Mouse (Mus musculus): ENCODE data around the gene Sod1. TPM values are rescaled to one million over a fixed set of nuclear protein-coding genes. Genes with fewer than 3 reads are reported as not detected.

The Sod1 gene
- polyA plus RNA-seq, 1 experiment from 2014 or later = 965 TPM

- Histone ChIP-seq H3K27ac (ENCODE audit: low read length) (no peak overlapping the region), H3K4me1 (ENCODE audit: control insufficient read depth, low read depth, low read length) (peaks cover 11% of the 10 kb centered on the region), H3K9me3 (replicated peaks; ENCODE audit: control insufficient read depth, low read length) (no peaks in the 10 kb centered on the region), H3K27me3 (ENCODE audit: control insufficient read depth, insufficient read depth, low read depth, low read length) (no peaks in the 10 kb centered on the region), H3K9ac (ENCODE audit: low read depth, low read length) (no peak overlapping the region), H3K36me3 (ENCODE audit: control insufficient read depth, insufficient read depth) (peaks cover 35% of the 10 kb centered on the region), H3K4me3 (ENCODE audit: low read depth, low read length) (no peak overlapping the region), H3K4me2 (ENCODE audit: low read depth, low read length) (no peak overlapping the region)
- WGBS (ENCODE audit: insufficient replicate concordance) = 79% methylated on average over 5 of the region's 5 CpGs
- ATAC-seq (ENCODE audit: low read depth) = no peak
These were observed 39.1 kb downstream of the Sod1 start for GRCm38 (mm10) chr16:90259623-90260022.

DNA sequence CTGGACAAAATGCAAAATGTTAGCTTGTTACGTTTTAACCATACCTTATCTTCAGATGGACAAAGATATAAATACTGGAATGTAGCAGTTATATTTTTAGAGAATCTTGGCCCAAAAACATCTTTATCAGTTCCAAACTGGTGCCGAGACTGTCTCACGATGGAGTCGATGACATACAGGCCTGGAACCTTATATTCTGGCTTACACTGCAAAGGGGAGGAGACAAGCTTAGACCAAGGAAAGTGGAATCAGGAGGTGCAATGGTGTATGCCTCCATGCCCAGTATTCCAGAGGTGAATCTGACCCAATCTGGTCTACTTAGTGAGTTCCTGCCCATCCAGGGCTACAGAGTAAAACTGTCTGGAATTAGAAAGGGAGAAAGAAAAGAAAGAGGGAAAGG, 39.5 kb downstream of the Sod1 start:
- no peaks in the 10 kb centered on the region for H3K27me3 ChIP-seq (ENCODE audit: control insufficient read depth, insufficient read depth, low read depth, low read length)
- peaks cover 35% of the 10 kb centered on the region for H3K36me3 ChIP-seq (ENCODE audit: control insufficient read depth, insufficient read depth)
- no peaks in the 10 kb centered on the region for H3K9me3 ChIP-seq (replicated peaks; ENCODE audit: control insufficient read depth, low read length)
- H3K4me2 ChIP-seq (ENCODE audit: low read depth, low read length) = no peak overlapping the region
- no peak for ATAC-seq (ENCODE audit: low read depth)
- H3K27ac ChIP-seq (ENCODE audit: low read length) = no peak overlapping the region
- peaks cover 15% of the 10 kb centered on the region for H3K4me1 ChIP-seq (ENCODE audit: control insufficient read depth, low read depth, low read length)
- no peak overlapping the region for H3K9ac ChIP-seq (ENCODE audit: low read depth, low read length)
- H3K4me3 ChIP-seq (ENCODE audit: low read depth, low read length) = no peak overlapping the region
- WGBS (ENCODE audit: insufficient replicate concordance) = 70% methylated on average over 4 of the region's 4 CpGs

DNA sequence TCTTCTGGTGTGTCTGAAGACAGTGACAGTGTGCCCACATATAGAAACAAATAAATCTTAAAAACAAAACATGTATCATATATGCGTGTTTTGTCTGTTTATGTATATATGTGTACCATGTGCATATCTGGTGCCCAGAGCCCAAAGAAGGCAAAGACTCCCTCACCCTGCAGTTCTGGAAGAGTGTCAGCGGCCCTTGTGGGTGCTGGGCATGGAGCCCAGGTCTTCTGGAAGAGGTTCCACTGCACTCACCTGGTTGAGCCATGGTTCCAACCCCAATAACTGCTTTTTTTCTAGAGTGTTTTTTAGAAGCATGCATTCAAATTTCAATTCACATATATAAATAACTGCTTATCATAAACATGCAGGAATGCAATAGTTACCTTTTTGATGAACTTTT, 41.2 kb downstream of the Sod1 start:
- WGBS (ENCODE audit: insufficient replicate concordance) = 91% methylated on average over 2 of the region's 2 CpGs
- H3K9me3 ChIP-seq (replicated peaks; ENCODE audit: control insufficient read depth, low read length) = no peaks in the 10 kb centered on the region
- H3K27ac ChIP-seq (ENCODE audit: low read length) = no peak overlapping the region
- no peak overlapping the region for H3K9ac ChIP-seq (ENCODE audit: low read depth, low read length)
- peaks cover 26% of the 10 kb centered on the region for H3K4me1 ChIP-seq (ENCODE audit: control insufficient read depth, low read depth, low read length)
- ATAC-seq (ENCODE audit: low read depth) = no peak
- H3K4me3 ChIP-seq (ENCODE audit: low read depth, low read length) = no peak overlapping the region
- peaks cover 25% of the 10 kb centered on the region for H3K36me3 ChIP-seq (ENCODE audit: control insufficient read depth, insufficient read depth)
- H3K27me3 ChIP-seq (ENCODE audit: control insufficient read depth, insufficient read depth, low read depth, low read length) = no peaks in the 10 kb centered on the region
- H3K4me2 ChIP-seq (ENCODE audit: low read depth, low read length) = no peak overlapping the region

DNA sequence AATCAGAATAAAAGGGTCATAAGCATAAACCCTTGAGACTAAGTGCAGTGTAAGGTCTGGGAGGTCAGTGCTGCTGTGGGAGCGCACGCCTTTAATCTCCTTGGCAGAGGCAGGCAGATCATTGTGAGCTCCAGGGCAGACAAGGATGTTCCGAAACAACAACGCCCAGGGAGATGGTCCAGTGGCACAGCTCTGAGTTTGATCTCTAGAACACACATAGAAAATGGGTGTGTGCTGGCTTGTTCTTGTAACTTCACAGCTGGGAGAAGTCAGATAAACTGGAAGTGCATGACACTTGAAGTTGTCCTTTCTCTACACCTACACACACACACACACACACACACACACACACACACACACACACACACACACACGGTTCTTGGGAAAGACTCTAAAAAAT, 43.5 kb downstream of the Sod1 start:
- peak; percentile 90 for ATAC-seq (ENCODE audit: low read depth)
- peaks cover 38% of the 10 kb centered on the region for H3K4me1 ChIP-seq (ENCODE audit: control insufficient read depth, low read depth, low read length)
- H3K27ac ChIP-seq (ENCODE audit: low read length) = peak overlapping the region; percentile 73

GRCm38 (mm10) chr16:90265106-90265505, 44.6 kb downstream of the Sod1 start:
- Histone ChIP-seq H3K9ac (ENCODE audit: low read depth, low read length) (no peak overlapping the region), H3K4me3 (ENCODE audit: low read depth, low read length) (no peak overlapping the region), H3K27ac (ENCODE audit: low read length) (peak overlapping the region; percentile 45; the same call in 1 of the 2 replicates), H3K9me3 (replicated peaks; ENCODE audit: control insufficient read depth, low read length) (no peaks in the 10 kb centered on the region), H3K4me1 (ENCODE audit: control insufficient read depth, low read depth, low read length) (peaks cover 43% of the 10 kb centered on the region), H3K27me3 (ENCODE audit: control insufficient read depth, insufficient read depth, low read depth, low read length) (no peaks in the 10 kb centered on the region), H3K4me2 (ENCODE audit: low read depth, low read length) (peak overlapping the region; percentile 26; the same call in 1 of the 2 replicates), H3K36me3 (ENCODE audit: control insufficient read depth, insufficient read depth) (peaks cover 8% of the 10 kb centered on the region)
- 32% methylated on average over 1 of the region's 1 CpGs for WGBS (ENCODE audit: insufficient replicate concordance)
- ATAC-seq (ENCODE audit: low read depth) = peak; percentile 51

More for the DNA sequence above, 43.5 kb downstream of the Sod1 start:
- Histone ChIP-seq H3K4me2 (ENCODE audit: low read depth, low read length) (peak overlapping the region; percentile 26; the same call in 1 of the 2 replicates), H3K27me3 (ENCODE audit: control insufficient read depth, insufficient read depth, low read depth, low read length) (no peaks in the 10 kb centered on the region), H3K36me3 (ENCODE audit: control insufficient read depth, insufficient read depth) (peaks cover 14% of the 10 kb centered on the region), H3K9ac (ENCODE audit: low read depth, low read length) (peak overlapping the region; percentile 41; the same call in 1 of the 2 replicates), H3K4me3 (ENCODE audit: low read depth, low read length) (no peak overlapping the region), H3K9me3 (replicated peaks; ENCODE audit: control insufficient read depth, low read length) (no peaks in the 10 kb centered on the region)
- 28% methylated on average over 5 of the region's 5 CpGs for WGBS (ENCODE audit: insufficient replicate concordance)

GRCm38 (mm10) chr16:90266581-90266980, 46.0 kb downstream of the Sod1 start:
- ATAC-seq (ENCODE audit: low read depth) = no peak
- WGBS (ENCODE audit: insufficient replicate concordance) = 38% methylated on average over 1 of the region's 1 CpGs
- no peak overlapping the region for H3K4me3 ChIP-seq (ENCODE audit: low read depth, low read length)

DNA sequence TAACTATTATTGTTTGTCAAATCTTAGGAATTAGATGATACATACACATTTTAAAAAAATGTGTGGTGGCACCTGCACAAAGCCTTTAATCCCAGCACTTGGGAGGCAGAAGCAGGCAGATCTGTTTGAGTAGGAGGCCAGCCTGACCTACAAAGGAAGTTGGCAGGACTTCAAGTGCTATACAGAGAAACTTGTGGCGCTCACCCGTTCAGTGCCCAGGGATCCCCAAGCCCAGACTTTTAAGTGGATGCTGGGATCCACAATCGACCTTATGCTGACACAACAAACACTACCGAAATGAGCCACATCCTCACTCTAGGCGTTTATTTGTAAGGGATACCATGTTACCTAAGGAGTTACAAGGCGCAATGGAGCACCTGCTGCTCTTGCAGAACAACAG, 55.0 kb downstream of the Sod1 start:
- ATAC-seq (ENCODE audit: low read depth) = no peak
- Histone ChIP-seq H3K9me3 (replicated peaks; ENCODE audit: control insufficient read depth, low read length) (no peaks in the 10 kb centered on the region), H3K4me3 (ENCODE audit: low read depth, low read length) (no peak overlapping the region), H3K4me1 (ENCODE audit: control insufficient read depth, low read depth, low read length) (peaks cover 16% of the 10 kb centered on the region), H3K27me3 (ENCODE audit: control insufficient read depth, insufficient read depth, low read depth, low read length) (no peaks in the 10 kb centered on the region), H3K27ac (ENCODE audit: low read length) (no peak overlapping the region), H3K36me3 (ENCODE audit: control insufficient read depth, insufficient read depth) (no peaks in the 10 kb centered on the region), H3K4me2 (ENCODE audit: low read depth, low read length) (no peak overlapping the region), H3K9ac (ENCODE audit: low read depth, low read length) (no peak overlapping the region)
- WGBS (ENCODE audit: insufficient replicate concordance) = 78% methylated on average over 6 of the region's 6 CpGs

More at GRCm38 (mm10) chr16:90266581-90266980, 46.0 kb downstream of the Sod1 start:
- Histone ChIP-seq H3K27me3 (ENCODE audit: control insufficient read depth, insufficient read depth, low read depth, low read length) (no peaks in the 10 kb centered on the region), H3K36me3 (ENCODE audit: control insufficient read depth, insufficient read depth) (peaks cover 3% of the 10 kb centered on the region), H3K4me1 (ENCODE audit: control insufficient read depth, low read depth, low read length) (peaks cover 43% of the 10 kb centered on the region), H3K4me2 (ENCODE audit: low read depth, low read length) (no peak overlapping the region), H3K9me3 (replicated peaks; ENCODE audit: control insufficient read depth, low read length) (no peaks in the 10 kb centered on the region), H3K27ac (ENCODE audit: low read length) (no peak overlapping the region), H3K9ac (ENCODE audit: low read depth, low read length) (no peak overlapping the region)

Other genes starting within 250 kb of the Sod1 start
- gene Tiam1, start 77.0 kb upstream of the Sod1 start, polyA plus RNA-seq (2015; fragmentation: Nextera tagmentation; extraction: Ambion mirVana) = 2.8 and 4.2 TPM in 2 replicates
- gene Scaf4, start 63.7 kb downstream of the Sod1 start, polyA plus RNA-seq (2015; fragmentation: Nextera tagmentation; extraction: Ambion mirVana) = 7.7 and 7.9 TPM in 2 replicates
- 1.3 TPM in 2 replicates for gene Hunk, start 165.3 kb downstream of the Sod1 start, polyA plus RNA-seq (2015; fragmentation: Nextera tagmentation; extraction: Ambion mirVana)

Data from liver, embryonic 16.5 days (tissue).